ENCODE assay signal across 12 mouse cellular contexts in genomic region chr8:64624603-64625037, GRCm38 (mm10).
DNase-seq lines count a peak whose midpoint lies in the region; ATAC-seq lines count a peak whose summit lies in the region.
"Had no signal": no experiment of that assay in that cellular context is flagged by ENCODE, and none has a peak within 500 bp of the region (broad histone marks: within the 10 kb centered on the region; RNA-seq: fewer than 3 reads in every experiment).

No protein-coding gene starts in this region.

- no peak overlapping the region for H3K9ac ChIP-seq in hindbrain, embryonic 16.5 days (ENCODE audit: low read depth, low read length)
- no peak overlapping the region for H3K9ac ChIP-seq in forebrain, embryonic 14.5 days (ENCODE audit: low read length)
- H3K9ac ChIP-seq: liver, embryonic 13.5 days had no signal

- H3K27ac ChIP-seq in hindbrain, embryonic 16.5 days (ENCODE audit: low read depth, low read length): peak overlapping the region; percentile 2; the same call in 1 of the 2 replicates
- no peak overlapping the region for H3K27ac ChIP-seq in hindbrain, embryonic 10.5 days
- no peak overlapping the region for H3K27ac ChIP-seq in forebrain, embryonic 14.5 days (ENCODE audit: low read depth, low read length)
- H3K27ac ChIP-seq: liver, embryonic 13.5 days had no signal

- no peaks in the 10 kb centered on the region for H3K36me3 ChIP-seq in hindbrain, embryonic 16.5 days (ENCODE audit: control insufficient read depth, insufficient read depth, low read length)
- no peaks in the 10 kb centered on the region for H3K36me3 ChIP-seq in hindbrain, embryonic 10.5 days
- no peaks in the 10 kb centered on the region for H3K36me3 ChIP-seq in forebrain, embryonic 14.5 days (ENCODE audit: control insufficient read depth, insufficient read depth, low read length)
- H3K36me3 ChIP-seq: liver, embryonic 13.5 days had no signal

- DNase-seq in hindbrain, embryonic 10.5 days (ENCODE audit: low spot score): no peak
- DNase-seq in forebrain, embryonic 14.5 days (ENCODE audit: low spot score): peak; percentile 41
- peak; percentile 57 to 70 for DNase-seq in left cerebral cortex, postnatal 25 days (ENCODE audit: low spot score in 2 of 2)
- DNase-seq in right cerebral cortex, postnatal 36 days (ENCODE audit: low spot score in 2 of 2): peak; percentile 50 to 68
- DNase-seq in heart, postnatal 10 days: no peak
- no peak for DNase-seq in spleen, adult 12 weeks (ENCODE audit: low spot score)
- DNase-seq in ovary, postnatal 36 days (ENCODE audit: low spot score): no peak
- DNase-seq: liver, embryonic 13.5 days; thymus, adult 2 months had no signal

- no peak overlapping the region for H3K4me2 ChIP-seq in hindbrain, embryonic 16.5 days (ENCODE audit: low read length)
- H3K4me2 ChIP-seq in forebrain, embryonic 14.5 days (ENCODE audit: low read length): no peak overlapping the region
- H3K4me2 ChIP-seq: heart, embryonic 11.5 days; liver, embryonic 13.5 days had no signal

- no peaks in the 10 kb centered on the region for H3K27me3 ChIP-seq in hindbrain, embryonic 16.5 days (replicated peaks; ENCODE audit: control insufficient read depth, insufficient read depth, low read length)
- H3K27me3 ChIP-seq in hindbrain, embryonic 10.5 days (ENCODE audit: insufficient read depth, poor library complexity, severe bottlenecking): no peaks in the 10 kb centered on the region
- H3K27me3 ChIP-seq in forebrain, embryonic 14.5 days (replicated peaks; ENCODE audit: control insufficient read depth, insufficient read depth, low read length): no peaks in the 10 kb centered on the region
- H3K27me3 ChIP-seq: liver, embryonic 13.5 days; megakaryocyte, embryonic 14.5 days had no signal

- H3K4me1 ChIP-seq in hindbrain, embryonic 16.5 days (ENCODE audit: control insufficient read depth, insufficient read depth, low read depth, low read length): peaks cover 8% of the 10 kb centered on the region
- H3K4me1 ChIP-seq in hindbrain, embryonic 10.5 days (replicated peaks): no peaks in the 10 kb centered on the region
- peaks cover 10% of the 10 kb centered on the region; the same call in 1 of the 2 replicates for H3K4me1 ChIP-seq in forebrain, embryonic 14.5 days (ENCODE audit: control insufficient read depth, insufficient read depth, low read length)
- H3K4me1 ChIP-seq: megakaryocyte, embryonic 14.5 days had no signal

- intact Hi-C loops in left cerebral cortex, postnatal 25 days (cut with DNase I): loop anchor here (2.0 kb wide), 1 partner anchor 34 kb away; no protein-coding TSS in a partner anchor
- intact Hi-C loops in heart, postnatal 10 days (cut with DNase I): no loop called here

- H3K4me3 ChIP-seq in hindbrain, embryonic 16.5 days (ENCODE audit: low read length): no peak overlapping the region
- H3K4me3 ChIP-seq in hindbrain, embryonic 10.5 days: no peak overlapping the region
- H3K4me3 ChIP-seq in forebrain, embryonic 14.5 days (ENCODE audit: low read depth, low read length): no peak overlapping the region
- H3K4me3 ChIP-seq: liver, embryonic 13.5 days; megakaryocyte, embryonic 14.5 days had no signal

- no peaks in the 10 kb centered on the region for H3K9me3 ChIP-seq in hindbrain, embryonic 16.5 days (ENCODE audit: control insufficient read depth, low read length)
- 0 out of 2 replicates have a peak, but pooled peaks cover 2% of the 10 kb centered on the region for H3K9me3 ChIP-seq in hindbrain, embryonic 10.5 days
- no peaks in the 10 kb centered on the region; the same call in 1 of the 2 replicates for H3K9me3 ChIP-seq in forebrain, embryonic 14.5 days (replicated peaks; ENCODE audit: control insufficient read depth, low read length)
- H3K9me3 ChIP-seq: liver, embryonic 13.5 days had no signal

- ATAC-seq in hindbrain, embryonic 16.5 days: peak; percentile 28; the same call in 1 of the 2 replicates
- no peak for ATAC-seq in forebrain, embryonic 14.5 days

- 48% methylated on average over 10 of the region's 10 CpGs for WGBS in hindbrain, embryonic 16.5 days
- 74% methylated on average over 10 of the region's 10 CpGs for WGBS in hindbrain, embryonic 10.5 days
- WGBS in forebrain, embryonic 14.5 days: 22% methylated on average over 10 of the region's 10 CpGs

Comparison
In these comparisons a context has a peak if more than half of its experiments do, and no peak if none do; other contexts are left out.
1. DNase-seq: peak in forebrain, embryonic 14.5 days (single experiment), left cerebral cortex, postnatal 25 days (2 of 2) and right cerebral cortex, postnatal 36 days (2 of 2); none in hindbrain, embryonic 10.5 days (single experiment), heart, postnatal 10 days (0 of 2), spleen, adult 12 weeks (single experiment) and ovary, postnatal 36 days (single experiment).